ENCODE assay signal across 8 mouse cellular contexts in genomic region chr7:44745076-44745475, GRCm38 (mm10). TPM values are rescaled to one million over a fixed set of nuclear protein-coding genes. Genes with fewer than 3 reads are reported as not detected.
DNase-seq lines count a peak whose midpoint lies in the region; ATAC-seq and TF ChIP-seq lines count a peak whose summit lies in the region.

No protein-coding gene starts in this region.

- no peaks in the 10 kb centered on the region for H3K36me3 ChIP-seq in hindbrain, postnatal 0 days (ENCODE audit: insufficient read depth, low read length)
- no peaks in the 10 kb centered on the region for H3K36me3 ChIP-seq in macrophage (ENCODE audit: inconsistent target)

- peak; percentile 79 for TF ChIP-seq CTCF in gastrocnemius, adult 2 months (IDR thresholded peaks at IDR 0.05)
- peak; percentile 88 for TF ChIP-seq CTCF in hindbrain, postnatal 0 days (IDR thresholded peaks at IDR 0.05; ENCODE audit: low read depth)
- TF ChIP-seq CTCF in left cerebral cortex, adult 2 months (IDR thresholded peaks at IDR 0.05) = peak; percentile 78

- no peaks in the 10 kb centered on the region for H3K9me3 ChIP-seq in hindbrain, postnatal 0 days (ENCODE audit: low read length)

- H3K4me2 ChIP-seq in hindbrain, postnatal 0 days (ENCODE audit: low read depth, low read length) = peak overlapping the region; percentile 77

- H3K79me2 ChIP-seq in macrophage (ENCODE audit: inconsistent target) = peaks cover 14% of the 10 kb centered on the region

- peaks cover 10% of the 10 kb centered on the region for H3K4me1 ChIP-seq in hindbrain, postnatal 0 days (ENCODE audit: insufficient read depth, low read length)

- peak overlapping the region; percentile 65 for H3K4me3 ChIP-seq in gastrocnemius, adult 2 months
- H3K4me3 ChIP-seq in hindbrain, postnatal 0 days (ENCODE audit: low read length) = peak overlapping the region; percentile 38
- H3K4me3 ChIP-seq in left cerebral cortex, adult 2 months = peak overlapping the region; percentile 47
- peak overlapping the region; percentile 26; the same call in 1 of the 2 replicates for H3K4me3 ChIP-seq in macrophage (ENCODE audit: inconsistent target)

- ATAC-seq in common myeloid progenitor, adult 5-6 weeks (replicated peaks; ENCODE audit: low read depth, poor library complexity, severe bottlenecking) = peak; percentile 68
- ATAC-seq in hindbrain, postnatal 0 days = peak; percentile 81

- H3K27me3 ChIP-seq in hindbrain, postnatal 0 days (ENCODE audit: insufficient read depth, low read length) = no peaks in the 10 kb centered on the region

- intact Hi-C loops in gastrocnemius, adult 2 months (cut with DNase I) = loop anchor here (5.0 to 10.0 kb wide), 2 partner anchors 77 to 210 kb away; no protein-coding TSS in a partner anchor
- intact Hi-C loops in left cerebral cortex, adult 2 months (cut with DNase I) = no loop called here

- peak overlapping the region; percentile 49 for H3K9ac ChIP-seq in hindbrain, postnatal 0 days (replicated peaks; ENCODE audit: low read length)

- peak overlapping the region; percentile 43; the same call in 1 of the 2 replicates for H3K27ac ChIP-seq in gastrocnemius, adult 2 months
- H3K27ac ChIP-seq in hindbrain, postnatal 0 days = peak overlapping the region; percentile 68
- H3K27ac ChIP-seq in left cerebral cortex, adult 2 months = peak overlapping the region; percentile 34; the same call in 1 of the 2 replicates
- no peak overlapping the region for H3K27ac ChIP-seq in macrophage

- WGBS in hindbrain, postnatal 0 days = under 1% methylated on average over 18 of the region's 18 CpGs
- WGBS in macrophage (ENCODE audit: missing documents) = 1% methylated on average over 18 of the region's 18 CpGs

- DNase-seq in adipocyte (ENCODE audit: low spot score) = peak; percentile 74
- peak; percentile 83 for DNase-seq in gastrocnemius, adult 2 months
- DNase-seq in hindbrain, postnatal 0 days (ENCODE audit: low spot score) = peak; percentile 93
- peak; percentile 78 for DNase-seq in left cerebral cortex, adult 2 months (ENCODE audit: extremely low spot score in 1 of 2, low spot score in 2 of 2)
- peak; percentile 49 for DNase-seq in retina, postnatal 7 days (ENCODE audit: low read depth, low spot score)
- DNase-seq in urinary bladder, adult 2 months (ENCODE audit: low spot score) = peak; percentile 37

RNA-seq across cellular contexts. Expression of gene Vrk3, which starts 3.1 kb away (rescaled TPM):
- total RNA-seq in common myeloid progenitor, adult 5-6 weeks (2017) = 40.0 and 44.7 TPM in 2 replicates
- 10 to 100 TPM; 17.1 to 22.9 TPM for total RNA-seq in gastrocnemius, adult 2 months (2021)
- total RNA-seq in hindbrain, postnatal 0 days (2014; rRNA removed) = 22.3 and 25.3 TPM in 2 replicates
- polyA plus RNA-seq in hindbrain, postnatal 0 days (2015; fragmentation: Nextera tagmentation; extraction: Ambion mirVana) = 28.2 and 33.0 TPM in 2 replicates
- total RNA-seq in left cerebral cortex, adult 2 months (2021) = 10 to 100 TPM; 27.0 to 30.6 TPM
- total RNA-seq in macrophage (2018; cell fraction: chromatin; rRNA removed) = 100 to 1,000 TPM in 2 of 26 experiments, 10 to 100 TPM in 24; 40.0 to 125 (median 68.7) TPM
- total RNA-seq in macrophage (2018; cell fraction: cytosol; rRNA removed) = 10 to 100 TPM; 24.5 to 46.9 (median 41.9) TPM
- total RNA-seq in macrophage (2018; cell fraction: nucleus; rRNA removed) = 10 to 100 TPM; 28.3 to 78.2 (median 43.7) TPM
- 25.2 to 68.8 TPM (median 45.1 TPM) in 3 replicates for polyA plus RNA-seq in macrophage (2018)
- 29.9 and 36.3 TPM in 2 replicates for polyA plus RNA-seq in urinary bladder, adult 2 months (2012; rRNA removed)

RNA-seq across cellular contexts. Expression of gene Zfp473, which starts 5.8 kb away (rescaled TPM):
- total RNA-seq in common myeloid progenitor, adult 5-6 weeks (2017) = 2.0 and 3.0 TPM in 2 replicates
- under 1 TPM in 1 of 2 experiments, not detected in 1; 0.11 TPM for total RNA-seq in gastrocnemius, adult 2 months (2021)
- total RNA-seq in hindbrain, postnatal 0 days (2014; rRNA removed) = 0.84 and 1.8 TPM in 2 replicates
- polyA plus RNA-seq in hindbrain, postnatal 0 days (2015; fragmentation: Nextera tagmentation; extraction: Ambion mirVana) = 0.68 and 0.73 TPM in 2 replicates
- under 1 TPM; 0.18 to 0.44 TPM for total RNA-seq in left cerebral cortex, adult 2 months (2021)
- 1 to 10 TPM in 16 of 26 experiments, under 1 TPM in 10; 0.26 to 4.0 (median 1.3) TPM for total RNA-seq in macrophage (2018; cell fraction: chromatin; rRNA removed)
- total RNA-seq in macrophage (2018; cell fraction: cytosol; rRNA removed) = under 1 TPM in 25 of 26 experiments, not detected in 1; 0.09 to 0.80 (median 0.38) TPM
- 1 to 10 TPM in 11 of 26 experiments, under 1 TPM in 14, not detected in 1; 0.19 to 2.9 (median 0.89) TPM for total RNA-seq in macrophage (2018; cell fraction: nucleus; rRNA removed)
- polyA plus RNA-seq in macrophage (2018) = 0.23 to 0.60 TPM (median 0.30 TPM) in 3 replicates
- polyA plus RNA-seq in urinary bladder, adult 2 months (2012; rRNA removed) = 0.32 and 0.41 TPM in 2 replicates

RNA-seq across cellular contexts. Expression of gene Izumo2, which starts 36.5 kb away (rescaled TPM):
- total RNA-seq in common myeloid progenitor, adult 5-6 weeks (2017) = not detected in 2 replicates
- total RNA-seq in gastrocnemius, adult 2 months (2021) = not detected
- total RNA-seq in hindbrain, postnatal 0 days (2014; rRNA removed) = not detected in 2 replicates
- not detected in 2 replicates for polyA plus RNA-seq in hindbrain, postnatal 0 days (2015; fragmentation: Nextera tagmentation; extraction: Ambion mirVana)
- total RNA-seq in left cerebral cortex, adult 2 months (2021) = not detected
- not detected for total RNA-seq in macrophage (2018; cell fraction: chromatin; rRNA removed)
- not detected for total RNA-seq in macrophage (2018; cell fraction: cytosol; rRNA removed)
- total RNA-seq in macrophage (2018; cell fraction: nucleus; rRNA removed) = not detected
- polyA plus RNA-seq in macrophage (2018) = not detected in 3 replicates
- not detected in 2 replicates for polyA plus RNA-seq in urinary bladder, adult 2 months (2012; rRNA removed)

Comparison
In these comparisons a context has a peak if more than half of its experiments do, and no peak if none do; other contexts are left out.
1. DNase-seq: peak in every context shown above with its lines; median percentile 93 in hindbrain, postnatal 0 days; 83 in gastrocnemius, adult 2 months; 78 in left cerebral cortex, adult 2 months; 74 in adipocyte; 49 in retina, postnatal 7 days; 37 in urinary bladder, adult 2 months.